Mouse (Mus musculus): ENCODE results near the gene Paqr5. TPM values are rescaled to one million over a fixed set of nuclear protein-coding genes. Genes with fewer than 3 reads are reported as not detected.

Gene Paqr5
- polyA plus RNA-seq, 1 experiment: 0.33 TPM

DNA sequence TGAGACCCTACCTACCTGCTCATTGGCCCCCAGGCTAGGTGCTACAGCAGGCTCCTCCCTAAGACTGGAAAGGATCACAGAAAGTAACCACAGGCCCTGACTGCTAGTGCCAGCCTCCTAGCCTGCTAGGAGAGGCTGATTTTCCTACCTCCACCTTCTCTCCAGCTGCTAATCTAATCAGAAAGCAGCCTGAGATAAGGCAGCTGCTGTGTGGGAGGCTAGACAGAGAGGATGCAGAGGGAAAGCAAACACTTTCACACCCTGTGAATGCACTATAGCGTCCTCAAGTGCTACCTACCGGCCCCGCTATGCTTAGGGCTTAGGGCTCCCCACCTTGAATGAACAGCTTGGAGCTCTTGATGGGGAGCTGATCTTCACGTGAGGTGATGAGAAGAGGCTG, 19.6 kb downstream of the Paqr5 start:
- TF ChIP-seq POLR2A (IDR thresholded peaks at IDR 0.05; ENCODE audit: borderline replicate concordance, extremely low read depth, insufficient read depth, insufficient read length, poor library complexity, severe bottlenecking) (no peak), CTCF (IDR thresholded peaks at IDR 0.05; ENCODE audit: borderline replicate concordance, extremely low read depth, insufficient read depth, insufficient read length) (no peak)
- no peak for DNase-seq (ENCODE audit: low read depth)

DNA sequence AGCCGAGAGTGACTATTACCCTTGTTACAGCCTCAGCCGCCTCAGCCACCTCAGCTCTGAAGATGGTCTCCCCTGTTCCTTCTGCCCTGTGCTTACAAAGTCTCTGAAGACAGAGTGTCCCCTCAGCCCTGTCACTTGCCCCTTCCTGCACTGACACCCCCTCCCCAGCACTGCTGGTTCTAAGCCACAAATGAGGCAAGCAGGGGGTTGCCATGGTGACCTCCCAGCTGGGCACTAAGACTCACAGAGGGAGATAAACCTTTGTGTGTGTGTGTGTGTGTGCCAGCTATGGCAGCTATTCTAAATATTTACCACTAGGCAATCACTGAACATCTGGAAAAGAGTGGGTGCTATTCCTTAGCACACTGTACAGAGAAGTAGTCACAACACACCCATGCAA, 23.0 kb downstream of the Paqr5 start:
- no peak for TF ChIP-seq CTCF (IDR thresholded peaks at IDR 0.05; ENCODE audit: borderline replicate concordance, extremely low read depth, insufficient read depth, insufficient read length)
- no peak for TF ChIP-seq POLR2A (IDR thresholded peaks at IDR 0.05; ENCODE audit: borderline replicate concordance, extremely low read depth, insufficient read depth, insufficient read length, poor library complexity, severe bottlenecking)
- DNase-seq (ENCODE audit: low read depth): peak; percentile 67

DNA sequence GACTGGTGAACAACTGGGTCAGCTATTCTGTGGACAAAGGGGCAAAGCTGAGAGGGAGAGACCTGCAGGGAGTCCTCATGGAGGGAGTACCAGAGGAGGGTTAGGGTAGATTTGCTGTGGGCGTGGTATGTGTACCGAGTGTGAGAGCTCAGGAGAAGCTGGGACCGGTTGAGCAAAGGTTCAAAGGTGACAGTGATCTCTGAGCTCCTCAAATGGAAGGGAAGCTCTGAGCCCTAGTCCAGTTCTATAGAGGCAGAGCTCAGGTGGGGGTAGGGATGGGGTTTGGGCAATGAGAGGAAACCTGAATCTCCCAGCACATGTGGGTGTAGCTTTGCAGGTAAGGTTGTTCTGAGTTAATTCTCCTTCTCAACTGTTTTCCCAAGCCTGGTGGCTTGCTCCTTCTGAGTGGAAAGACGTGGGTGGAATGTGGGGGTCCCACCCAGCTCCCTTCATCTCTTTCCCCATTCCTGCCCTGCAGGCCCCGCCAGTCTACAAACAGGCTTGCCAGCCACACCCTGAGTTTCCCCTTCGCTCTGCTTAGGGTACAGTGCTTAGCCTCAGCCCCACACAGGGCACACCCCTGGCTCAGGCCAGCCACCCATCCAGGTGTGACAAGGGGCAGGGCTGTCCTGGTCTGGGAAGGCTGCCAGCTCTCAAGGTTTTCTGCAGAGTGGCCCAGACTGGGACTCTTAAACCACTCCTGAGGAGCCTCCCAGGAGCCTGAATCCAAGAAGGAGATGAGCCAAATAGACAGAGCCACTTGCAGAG, 26.8 kb downstream of the Paqr5 start:
- DNase-seq (ENCODE audit: low read depth): no peak
- TF ChIP-seq POLR2A (IDR thresholded peaks at IDR 0.05; ENCODE audit: borderline replicate concordance, extremely low read depth, insufficient read depth, insufficient read length, poor library complexity, severe bottlenecking) (no peak), CTCF (IDR thresholded peaks at IDR 0.05; ENCODE audit: borderline replicate concordance, extremely low read depth, insufficient read depth, insufficient read length) (no peak)

DNA sequence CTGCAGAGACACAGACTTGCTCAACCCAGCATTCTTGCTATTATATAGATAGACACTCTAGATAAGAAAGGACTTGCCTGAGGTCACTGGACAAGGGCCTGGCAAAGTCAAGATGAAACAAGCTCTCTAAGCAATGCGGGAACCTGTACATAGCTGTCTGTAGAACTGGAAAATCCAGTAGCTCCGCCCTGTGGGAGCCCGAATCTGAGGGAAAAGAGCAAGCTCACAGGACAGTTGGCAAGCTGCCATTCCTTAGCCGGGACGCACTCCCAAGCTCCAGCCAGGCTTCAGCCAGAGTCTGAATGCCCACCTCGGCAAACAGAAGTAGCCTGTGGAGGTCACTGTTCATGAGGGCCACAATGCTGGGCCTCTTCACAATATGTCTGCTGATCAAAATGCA, 28.8 kb downstream of the Paqr5 start:
- no peak for TF ChIP-seq POLR2A (IDR thresholded peaks at IDR 0.05; ENCODE audit: borderline replicate concordance, extremely low read depth, insufficient read depth, insufficient read length, poor library complexity, severe bottlenecking)
- no peak for TF ChIP-seq CTCF (IDR thresholded peaks at IDR 0.05; ENCODE audit: borderline replicate concordance, extremely low read depth, insufficient read depth, insufficient read length)
- peak; percentile 79 for DNase-seq (ENCODE audit: low read depth)

DNA sequence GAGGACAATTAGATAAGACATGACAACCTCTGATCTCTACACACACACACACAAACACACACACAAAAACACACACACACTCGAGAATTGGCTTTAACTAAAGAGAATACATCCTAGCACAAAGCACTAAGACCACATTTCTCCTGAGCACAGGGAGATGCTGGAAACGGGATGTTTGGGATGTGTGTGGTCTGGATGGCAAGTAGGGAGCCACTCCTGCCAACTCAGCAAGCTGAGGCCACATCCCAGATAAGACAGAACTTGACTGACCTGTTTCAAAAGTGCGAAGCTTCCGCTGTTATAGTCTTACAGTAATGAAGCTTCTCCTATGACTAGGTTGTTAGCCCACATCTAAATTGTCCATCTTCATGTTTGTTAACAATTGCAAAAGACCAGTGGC, 35.5 kb downstream of the Paqr5 start:
- TF ChIP-seq CTCF (IDR thresholded peaks at IDR 0.05; ENCODE audit: borderline replicate concordance, extremely low read depth, insufficient read depth, insufficient read length) (no peak), POLR2A (IDR thresholded peaks at IDR 0.05; ENCODE audit: borderline replicate concordance, extremely low read depth, insufficient read depth, insufficient read length, poor library complexity, severe bottlenecking) (no peak)
- no peak for DNase-seq (ENCODE audit: low read depth)

DNA sequence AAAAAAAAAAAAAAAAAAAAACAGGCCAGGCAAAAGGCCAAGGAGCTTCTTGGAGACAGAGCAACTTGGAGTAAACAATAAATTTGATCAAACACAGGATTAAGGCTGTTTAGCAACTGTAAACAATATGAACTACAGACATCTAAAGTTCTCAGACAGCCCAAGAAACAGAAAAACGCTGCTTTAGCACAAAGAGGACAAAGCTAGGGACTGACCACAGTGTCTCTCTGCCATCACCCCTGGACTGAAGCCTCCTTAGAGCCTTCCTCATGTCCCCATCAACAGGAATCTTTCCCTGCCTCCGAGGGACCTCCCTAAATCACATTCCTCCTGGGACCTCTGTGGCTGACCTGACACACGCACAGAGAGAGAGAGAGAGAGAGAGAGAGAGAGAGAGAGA, 35.9 kb downstream of the Paqr5 start:
- TF ChIP-seq POLR2A (IDR thresholded peaks at IDR 0.05; ENCODE audit: borderline replicate concordance, extremely low read depth, insufficient read depth, insufficient read length, poor library complexity, severe bottlenecking) (no peak), CTCF (IDR thresholded peaks at IDR 0.05; ENCODE audit: borderline replicate concordance, extremely low read depth, insufficient read depth, insufficient read length) (no peak)
- no peak for DNase-seq (ENCODE audit: low read depth)

DNA sequence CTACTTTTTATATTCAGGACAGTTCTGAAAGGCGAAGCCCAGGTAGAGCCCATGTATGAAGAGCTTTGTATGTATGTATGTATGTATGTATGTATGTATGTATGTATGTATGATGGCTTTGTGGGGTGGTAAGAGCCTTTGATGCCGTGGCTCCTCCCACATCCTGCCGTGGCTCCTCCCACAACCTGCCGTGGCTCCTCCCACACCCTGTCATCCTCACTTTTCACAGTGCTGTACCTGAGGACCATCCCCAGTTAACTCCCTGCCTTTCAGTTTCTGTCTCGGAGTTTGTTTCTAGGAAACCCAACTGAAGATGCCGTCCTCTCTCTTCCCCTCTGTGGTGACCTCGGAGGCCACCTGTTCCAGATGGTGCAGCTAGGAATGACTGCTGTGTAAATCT, 40.6 kb downstream of the Paqr5 start:
- DNase-seq (ENCODE audit: low read depth): no peak
- no peak for TF ChIP-seq CTCF (IDR thresholded peaks at IDR 0.05; ENCODE audit: borderline replicate concordance, extremely low read depth, insufficient read depth, insufficient read length)
- no peak for TF ChIP-seq POLR2A (IDR thresholded peaks at IDR 0.05; ENCODE audit: borderline replicate concordance, extremely low read depth, insufficient read depth, insufficient read length, poor library complexity, severe bottlenecking)

DNA sequence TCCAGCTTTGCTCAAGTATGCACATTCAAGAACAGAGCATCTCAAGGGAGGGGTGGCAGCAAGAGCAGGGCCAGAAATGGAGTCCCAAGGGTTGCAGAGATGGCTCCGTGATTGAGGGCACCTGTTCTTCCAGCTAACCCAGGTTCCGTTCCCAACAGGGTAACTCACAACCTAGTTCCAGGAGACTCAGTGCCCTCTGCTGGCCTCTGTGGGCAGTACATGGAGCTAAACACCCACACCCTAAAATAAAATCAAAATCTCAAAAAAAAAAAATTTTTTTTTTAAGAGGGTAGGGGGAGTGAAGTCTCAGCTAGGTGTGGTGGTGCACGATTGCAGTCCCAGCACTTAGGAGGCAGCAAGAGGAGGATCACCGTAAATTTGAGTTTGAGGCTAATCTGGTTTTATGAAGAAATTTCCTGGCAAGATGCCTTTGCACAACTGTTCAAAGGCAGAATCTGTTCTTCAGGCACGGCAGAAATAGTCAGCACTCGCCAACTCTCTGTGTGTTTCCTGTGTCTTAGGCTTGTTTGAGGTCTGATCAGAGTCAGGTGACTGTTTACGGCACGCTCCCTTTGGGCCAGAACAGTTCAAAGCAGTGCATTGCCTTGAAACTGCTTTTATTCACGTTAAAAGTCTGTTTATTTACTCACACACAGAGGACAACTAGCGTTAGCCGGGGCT, 41.3 kb downstream of the Paqr5 start:
- TF ChIP-seq CTCF (IDR thresholded peaks at IDR 0.05; ENCODE audit: borderline replicate concordance, extremely low read depth, insufficient read depth, insufficient read length) (peak; percentile 72; the same call in 1 of the 2 replicates), POLR2A (IDR thresholded peaks at IDR 0.05; ENCODE audit: borderline replicate concordance, extremely low read depth, insufficient read depth, insufficient read length, poor library complexity, severe bottlenecking) (no peak)
- peak; percentile 49 for DNase-seq (ENCODE audit: low read depth)

DNA sequence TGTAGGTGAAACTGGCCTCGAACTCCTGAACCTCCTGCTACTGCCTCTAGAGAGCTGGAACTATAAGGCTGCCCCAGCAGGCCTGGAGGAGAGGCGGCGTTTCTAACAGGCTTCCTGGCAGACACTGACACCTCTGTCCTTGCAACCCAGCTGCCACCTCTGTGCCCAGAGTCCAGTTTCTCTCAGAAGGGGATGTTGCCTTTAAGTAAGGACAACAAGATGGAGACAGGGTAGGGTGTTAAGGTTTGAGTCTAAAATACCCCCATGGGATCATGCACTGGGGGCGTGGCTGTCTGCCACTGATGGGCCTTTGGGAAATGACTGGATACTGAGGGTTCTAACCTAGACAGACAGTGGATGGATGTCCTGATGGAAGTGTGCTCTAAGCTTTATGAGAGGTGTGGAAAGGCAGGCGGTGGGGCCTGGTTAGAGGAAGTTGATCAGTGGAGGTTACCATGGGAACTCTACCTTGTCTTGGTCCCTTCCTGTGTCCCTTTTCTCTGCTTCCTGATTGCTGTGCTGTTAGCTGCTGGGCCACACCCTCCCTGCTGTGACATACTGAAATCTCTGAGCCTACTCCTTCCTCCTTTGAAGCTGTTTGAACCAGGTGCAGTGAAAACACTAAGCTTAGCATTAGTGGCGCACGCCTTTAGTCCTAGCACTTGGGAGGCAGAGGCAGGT, 43.6 kb downstream of the Paqr5 start:
- TF ChIP-seq CTCF (IDR thresholded peaks at IDR 0.05; ENCODE audit: borderline replicate concordance, extremely low read depth, insufficient read depth, insufficient read length) (no peak), POLR2A (IDR thresholded peaks at IDR 0.05; ENCODE audit: borderline replicate concordance, extremely low read depth, insufficient read depth, insufficient read length, poor library complexity, severe bottlenecking) (no peak)
- no peak for DNase-seq (ENCODE audit: low read depth)

DNA sequence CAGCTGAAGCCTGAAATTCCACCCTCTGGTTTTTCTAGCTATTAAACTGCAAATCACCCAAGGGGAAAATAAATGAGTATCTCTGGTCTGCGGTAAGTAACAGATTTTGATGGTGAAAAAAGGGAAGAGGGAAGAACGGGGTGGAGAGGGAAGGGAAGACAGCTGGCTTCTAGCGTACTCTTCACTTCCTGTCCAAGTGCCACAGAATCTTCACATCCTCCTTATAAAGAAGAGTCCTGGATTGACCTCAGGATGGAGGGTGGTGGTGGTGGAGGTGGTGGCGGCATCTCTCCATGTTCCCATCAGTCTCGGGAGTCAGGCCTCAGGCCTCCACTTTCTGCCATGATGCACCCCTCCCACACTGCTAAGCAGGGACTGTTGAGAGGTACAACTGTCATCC, 44.8 kb downstream of the Paqr5 start:
- no peak for DNase-seq (ENCODE audit: low read depth)

DNA sequence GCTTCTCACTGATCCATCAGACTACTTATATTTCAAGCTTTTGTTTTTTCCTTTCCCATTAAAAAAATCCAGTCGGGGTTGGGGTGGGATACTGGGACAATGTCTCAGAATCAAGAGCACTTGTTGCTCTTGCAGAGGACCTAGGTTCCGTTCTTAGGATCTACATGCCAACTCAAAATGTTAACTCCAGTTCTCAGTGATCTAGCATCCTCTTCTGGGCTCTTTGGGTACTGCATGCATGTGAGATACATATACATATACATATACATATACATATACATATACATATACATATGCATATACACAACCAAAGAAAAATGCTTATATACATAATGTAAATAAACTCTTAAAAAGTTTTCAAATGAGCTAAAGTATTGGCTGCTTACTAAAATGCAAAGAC, 46.7 kb downstream of the Paqr5 start:
- no peak for TF ChIP-seq POLR2A (IDR thresholded peaks at IDR 0.05; ENCODE audit: borderline replicate concordance, extremely low read depth, insufficient read depth, insufficient read length, poor library complexity, severe bottlenecking)
- no peak for TF ChIP-seq CTCF (IDR thresholded peaks at IDR 0.05; ENCODE audit: borderline replicate concordance, extremely low read depth, insufficient read depth, insufficient read length)
- DNase-seq (ENCODE audit: low read depth): no peak

More for the DNA sequence above, 44.8 kb downstream of the Paqr5 start:
- TF ChIP-seq POLR2A (IDR thresholded peaks at IDR 0.05; ENCODE audit: borderline replicate concordance, extremely low read depth, insufficient read depth, insufficient read length, poor library complexity, severe bottlenecking) (no peak), CTCF (IDR thresholded peaks at IDR 0.05; ENCODE audit: borderline replicate concordance, extremely low read depth, insufficient read depth, insufficient read length) (no peak)
